Mouse (Mus musculus) adrenal gland, postnatal 10 days (tissue): ENCODE measurements around the gene Sqor. TPM values are rescaled to one million over a fixed set of nuclear protein-coding genes. Genes with fewer than 3 reads are reported as not detected.

Experiments used
- DNase-seq: peaks from one replicate; pipeline ENCODE4 v3.0.0; 2021; ENCODE audit warnings: mixed read lengths
- long read RNA-seq, 2 experiments: library from polyadenylated mRNA; stranded (forward); transcript quantifications; one replicate each; pipeline ENCODE4 v2.0.0; 2021
- total RNA-seq, 2 experiments: library from RNA; stranded (reverse); gene quantifications; 2 replicates each; pipeline ENCODE4 v1.2.3; 2021

Gene Sqor
- total RNA-seq, result 10 to 100 TPM; 45.4 to 59.1 TPM
- long read RNA-seq, experiment 1, transcript Sqor-201 (10 exons, 1,804 nt), result major isoform, 64 of 77 reads
- long read RNA-seq, experiment 1, partial matches to known transcripts, result 10 of 77 reads
- long read RNA-seq, experiment 1, other reads (novel, unspliced or antisense), result 3 of 77 reads
- long read RNA-seq, experiment 2, transcript Sqor-201 (10 exons, 1,804 nt), result major isoform, 23 of 29 reads
- long read RNA-seq, experiment 2, partial matches to known transcripts, result 4 of 29 reads
- long read RNA-seq, experiment 2, other reads (novel, unspliced or antisense), result 2 of 29 reads

DNA sequence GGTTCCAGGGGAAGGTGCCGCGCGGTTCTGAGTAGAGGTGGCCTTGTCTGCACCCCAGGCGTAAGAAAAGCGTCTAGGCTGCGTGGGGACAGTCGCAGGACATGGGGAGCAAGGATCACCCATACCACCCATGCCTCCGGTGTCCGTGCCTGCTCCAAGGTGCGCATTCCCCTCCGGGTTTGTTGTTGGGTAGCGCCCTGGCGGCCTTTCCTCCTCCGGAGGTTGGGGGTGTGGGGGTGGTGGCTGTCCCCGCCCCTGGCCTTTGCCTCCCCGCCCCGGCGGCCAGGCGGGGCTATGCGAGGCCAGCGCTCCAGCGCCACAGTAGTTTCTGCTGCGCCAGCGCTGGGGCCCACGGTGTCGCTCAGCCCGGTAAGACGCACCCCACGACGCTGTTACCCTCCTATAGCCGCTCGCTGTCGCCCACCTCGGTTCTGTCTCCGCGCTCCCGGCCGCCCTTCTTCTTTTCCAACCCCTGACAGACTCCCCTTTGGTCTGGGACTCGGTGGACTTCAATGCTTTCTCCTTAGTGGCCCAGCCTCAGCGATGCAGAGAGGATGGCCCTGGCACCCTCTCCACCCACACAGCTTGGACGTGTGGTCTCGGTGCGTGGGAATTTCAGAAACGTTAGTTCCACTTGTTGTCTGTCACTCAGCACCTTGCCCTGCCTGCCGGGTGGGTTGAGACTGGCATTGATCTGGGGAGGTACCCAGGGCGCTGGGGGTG is at the start of gene Sqor:
Gene Sqor, plus strand, starts transcription at position 167 of the 723 bp plus-strand sequence.
- peak; percentile 90 for DNase-seq

DNA sequence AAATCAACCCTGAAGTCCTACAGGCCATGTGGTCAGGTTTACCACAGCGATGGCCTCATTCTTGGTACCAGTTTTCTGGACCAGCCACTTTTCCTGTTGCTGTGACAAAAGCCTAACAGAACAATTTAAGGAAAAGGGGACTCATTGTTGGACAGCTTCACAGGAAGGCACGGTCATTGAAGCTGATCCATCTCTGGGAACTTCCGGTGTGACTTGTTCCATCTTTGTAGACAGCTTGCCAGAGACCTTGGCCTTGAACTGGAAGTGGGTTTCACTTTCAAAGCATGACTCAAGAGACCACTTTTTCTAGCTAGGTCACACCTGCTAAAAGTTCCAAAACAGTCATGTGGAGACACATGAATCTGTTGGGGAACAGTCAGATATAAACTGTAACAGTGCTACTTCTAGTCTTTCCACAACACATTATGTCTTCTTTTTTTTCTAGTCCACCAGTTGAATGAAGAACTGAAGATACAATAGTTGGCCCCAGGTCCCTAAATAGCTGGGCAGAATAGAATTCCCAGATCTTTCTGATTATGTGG is 48.7 kb upstream of the Sqor start:
- no peak for DNase-seq

- no peak for DNase-seq
These were observed 45.8 kb upstream of the Sqor start for GRCm38 (mm10) chr2:122719232-122719631.

DNA sequence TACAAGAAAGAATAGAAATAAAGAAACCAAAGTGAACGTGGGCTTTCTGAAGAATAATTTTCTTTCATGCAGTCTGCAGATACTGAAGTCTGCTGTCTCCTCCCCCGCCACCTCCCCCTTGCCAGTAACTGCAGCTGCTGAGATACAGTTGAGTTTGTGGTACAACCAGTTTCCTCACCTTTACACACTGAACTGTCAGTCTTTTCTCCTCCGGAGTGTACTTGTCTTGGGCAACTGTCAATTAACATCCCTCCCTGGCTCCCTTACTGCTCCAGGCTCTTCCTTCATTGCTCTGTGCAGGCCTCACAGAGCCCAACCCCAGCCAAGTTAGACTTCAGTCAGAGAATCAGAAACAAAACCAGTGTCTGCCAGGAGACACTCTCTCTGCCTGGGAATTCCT is 44.5 kb upstream of the Sqor start:
- DNase-seq, result no peak

DNA sequence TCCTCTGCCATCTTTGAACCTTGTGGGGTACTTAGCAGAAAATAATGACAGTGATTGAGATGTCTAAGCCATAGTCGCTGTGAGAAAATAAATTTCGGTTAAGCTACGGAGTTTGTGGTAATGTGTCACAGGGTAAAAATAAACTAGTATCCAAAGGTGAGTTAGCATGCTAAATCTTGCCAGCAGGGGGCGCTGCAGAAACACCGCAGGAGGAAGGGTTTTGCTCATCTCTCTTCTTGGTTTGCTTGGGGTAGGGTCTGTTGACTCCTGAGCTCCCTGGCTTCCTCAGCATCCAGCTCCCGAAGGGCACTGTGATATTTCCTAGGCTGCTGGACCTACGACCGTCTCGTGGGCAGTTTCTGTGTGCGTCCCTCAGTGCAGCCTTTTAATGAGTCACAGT is 39.4 kb upstream of the Sqor start:
- peak; percentile 70 for DNase-seq

DNA sequence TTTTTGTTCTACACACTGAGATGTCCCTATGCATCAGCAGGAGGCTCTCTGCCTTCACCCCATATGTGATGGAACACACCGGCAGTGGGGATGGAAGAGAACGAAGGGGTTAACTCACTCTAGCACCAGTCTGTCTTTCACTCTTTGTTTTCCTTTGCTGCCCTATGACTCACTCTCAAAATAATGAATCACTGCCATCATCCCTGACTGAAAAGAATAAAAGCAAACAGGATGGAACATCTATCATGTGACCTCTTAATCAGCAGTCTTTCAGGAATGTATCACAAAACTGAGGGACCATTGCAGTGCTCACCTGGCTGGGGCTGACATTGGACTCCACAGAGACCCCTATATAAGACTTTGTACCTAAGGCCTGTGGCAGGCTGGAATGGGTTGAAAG is 33.6 kb upstream of the Sqor start:
- DNase-seq, result no peak

DNA sequence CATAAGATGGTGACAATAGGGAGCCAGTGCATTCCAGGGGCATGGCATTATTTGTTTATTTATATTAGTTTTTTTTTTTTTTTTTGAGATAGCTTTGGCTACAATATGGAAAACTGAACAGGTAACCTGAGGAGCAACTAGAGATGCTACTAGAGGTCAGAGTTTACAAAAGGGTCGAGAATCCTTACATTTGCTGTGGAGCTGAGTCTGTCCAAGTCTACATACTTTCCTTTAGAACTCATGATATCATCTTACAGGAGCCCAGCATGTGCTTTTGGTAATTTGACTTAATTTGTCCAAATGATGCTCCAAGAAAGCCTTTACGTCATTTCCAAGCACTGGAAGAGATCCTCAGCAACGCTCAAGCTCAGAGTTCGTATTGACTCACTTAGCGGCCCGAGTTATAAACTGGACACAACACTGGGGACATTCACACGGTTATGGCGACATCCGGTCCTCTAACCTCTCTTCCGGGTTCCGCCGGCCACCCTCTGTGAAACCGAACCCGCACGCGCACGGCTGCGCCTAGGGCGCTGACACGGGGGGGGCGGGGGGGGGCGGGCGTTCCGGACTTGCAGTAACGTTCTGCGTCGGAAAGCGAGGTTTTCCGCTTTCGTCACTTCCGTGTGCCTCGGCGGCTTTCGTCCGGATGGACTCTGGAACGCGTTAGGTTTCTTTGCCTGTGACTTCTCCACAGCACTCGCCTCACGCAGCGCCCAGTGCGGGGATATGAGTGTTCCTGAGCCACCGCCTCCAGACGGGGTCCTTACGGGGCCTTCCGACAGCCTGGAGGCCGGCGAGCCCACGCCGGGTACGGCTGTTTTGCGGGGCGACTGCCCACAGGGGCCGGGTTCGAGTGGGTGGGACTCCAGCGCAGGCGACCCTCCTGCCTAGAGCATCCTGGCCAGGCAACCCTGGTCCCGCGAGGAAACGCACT is 26.9 kb upstream of the Sqor start, which contains the start of gene Bloc1s6:
Gene Bloc1s6, plus strand, starts transcription at position 610 of the 937 bp plus-strand sequence.
- peak; percentile 93 for DNase-seq

DNA sequence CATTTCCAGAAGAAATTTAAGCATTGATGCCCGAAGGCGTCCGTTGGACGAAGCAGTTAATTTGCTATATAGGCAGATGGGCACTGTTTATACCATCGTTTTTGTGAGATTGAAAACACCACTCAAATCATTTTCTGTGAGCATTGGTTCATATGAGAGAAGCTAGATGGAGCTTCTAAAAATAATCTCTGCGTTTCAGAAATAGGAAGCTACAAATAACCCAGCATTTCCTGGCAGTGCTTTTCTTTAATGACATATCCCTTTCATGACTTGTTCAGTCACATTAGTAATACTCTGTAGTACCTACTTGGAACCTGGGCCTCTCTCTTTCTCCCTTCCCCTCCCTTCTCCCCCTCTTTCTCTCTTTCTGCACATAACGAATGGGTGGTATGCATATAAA is 26.0 kb upstream of the Sqor start:
- no peak for DNase-seq

- DNase-seq, result no peak
These were observed 18.6 kb upstream of the Sqor start for GRCm38 (mm10) chr2:122746461-122746860.

DNA sequence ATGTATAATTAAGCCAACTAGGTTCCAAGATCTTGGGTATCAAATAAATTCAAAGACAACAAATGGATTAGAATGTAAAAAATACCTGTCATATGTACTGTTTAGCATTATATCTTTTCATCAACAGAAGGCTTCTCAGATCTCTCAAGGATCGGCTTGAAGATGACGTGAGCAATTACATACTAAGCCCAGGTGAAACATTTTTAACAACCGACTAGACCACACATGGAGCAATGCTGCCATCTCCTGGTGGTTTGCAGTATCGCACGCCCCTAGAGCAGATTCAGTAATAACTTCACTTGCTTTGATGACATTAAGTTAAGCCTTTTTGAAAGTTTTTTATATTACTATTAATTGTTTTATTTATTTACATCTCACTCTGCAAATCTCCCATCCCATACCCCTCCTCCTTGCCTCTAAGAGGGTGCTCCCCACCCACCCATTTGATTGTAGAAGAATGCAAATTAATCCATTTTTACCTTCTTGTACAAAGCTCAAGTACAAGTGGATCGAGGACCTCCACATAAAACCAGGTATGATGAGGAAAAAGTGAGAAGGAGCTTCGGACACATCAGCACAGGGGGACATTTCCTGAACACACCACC is 11.2 kb upstream of the Sqor start:
- DNase-seq, result peak; percentile 75

DNA sequence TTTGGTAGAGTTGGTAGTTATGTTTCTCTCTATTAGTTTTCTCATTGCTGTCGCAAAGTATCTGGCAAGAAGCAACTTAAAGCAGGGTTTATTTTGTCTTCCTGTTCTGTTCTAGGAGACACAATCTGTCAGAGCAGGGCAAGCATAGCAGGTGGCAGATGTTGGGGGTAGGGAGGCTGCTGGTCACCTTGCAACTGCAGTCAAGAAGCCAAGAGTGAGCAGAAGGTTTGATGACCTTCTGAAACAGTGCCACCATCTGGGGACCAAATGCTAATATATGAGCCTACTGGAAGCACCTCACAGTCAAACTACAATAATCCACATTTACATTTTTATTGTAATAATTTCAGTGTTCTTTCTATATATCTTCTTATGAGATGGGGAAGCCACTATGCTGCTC is 5.2 kb upstream of the Sqor start:
- no peak for DNase-seq

DNA sequence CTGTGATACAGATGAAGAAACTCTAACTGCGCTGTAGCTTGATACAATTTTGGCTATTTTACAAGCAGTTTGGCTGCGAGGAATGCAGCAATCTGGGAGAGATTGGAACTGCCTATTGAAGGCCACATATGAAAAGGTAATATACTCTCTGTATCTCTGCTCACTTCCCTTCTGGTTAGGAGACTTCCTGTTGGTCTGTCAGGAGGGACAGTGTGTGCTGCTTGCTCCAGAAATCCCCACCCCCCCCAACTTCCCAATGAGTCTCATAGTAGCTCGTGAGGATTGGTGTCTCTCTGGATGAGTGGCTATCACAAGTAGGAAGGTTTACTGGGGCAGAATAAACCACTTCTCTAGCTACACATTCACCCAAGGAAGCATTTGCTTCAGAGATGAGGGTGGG is 2.0 kb upstream of the Sqor start:
- no peak for DNase-seq

DNA sequence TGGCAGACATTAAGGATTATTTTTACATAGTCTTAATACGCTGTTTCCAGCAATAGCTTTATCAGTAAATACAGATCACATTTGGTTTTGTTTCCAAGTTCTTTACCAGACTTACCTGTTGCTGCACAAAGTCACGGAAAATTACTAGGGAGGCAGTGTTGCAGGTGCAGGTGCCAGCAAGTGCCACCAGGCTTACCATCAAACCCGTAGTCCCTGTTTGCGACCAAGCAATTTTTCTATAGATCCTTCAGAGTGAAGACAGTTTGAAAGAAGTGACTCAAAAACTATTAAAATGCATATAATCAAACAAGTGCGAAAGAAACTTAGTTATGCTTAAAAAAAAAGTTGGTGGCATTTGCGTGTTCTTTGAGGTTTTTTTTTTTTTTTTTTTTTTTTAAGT is 511 bp upstream of the Sqor start:
- DNase-seq, result no peak

GRCm38 (mm10) chr2:122765794-122766145 is 733 bp downstream of the Sqor start:
- no peak for DNase-seq

DNA sequence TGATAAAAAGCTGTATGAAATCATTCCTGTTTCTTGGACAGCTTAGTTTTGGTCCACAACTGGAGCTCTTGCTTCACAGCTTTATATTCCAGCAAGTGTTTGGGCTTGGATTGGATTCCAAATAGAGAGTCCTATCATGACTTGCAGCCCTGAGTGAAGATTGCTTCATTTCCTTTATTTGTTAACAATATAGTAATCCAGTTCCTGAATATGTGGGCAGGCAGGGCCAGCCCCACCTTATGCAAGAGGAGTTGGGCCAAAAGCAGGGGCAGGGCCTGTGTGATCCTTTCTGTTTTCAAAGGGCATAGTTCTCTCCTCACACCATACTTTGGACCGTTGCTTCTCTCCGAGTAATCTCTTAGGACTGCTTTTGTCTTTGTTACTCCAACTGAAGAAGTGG is 6.0 kb downstream of the Sqor start:
- no peak for DNase-seq

- no peak for DNase-seq
These were observed 7.9 kb downstream of the Sqor start for GRCm38 (mm10) chr2:122772899-122773298.

DNA sequence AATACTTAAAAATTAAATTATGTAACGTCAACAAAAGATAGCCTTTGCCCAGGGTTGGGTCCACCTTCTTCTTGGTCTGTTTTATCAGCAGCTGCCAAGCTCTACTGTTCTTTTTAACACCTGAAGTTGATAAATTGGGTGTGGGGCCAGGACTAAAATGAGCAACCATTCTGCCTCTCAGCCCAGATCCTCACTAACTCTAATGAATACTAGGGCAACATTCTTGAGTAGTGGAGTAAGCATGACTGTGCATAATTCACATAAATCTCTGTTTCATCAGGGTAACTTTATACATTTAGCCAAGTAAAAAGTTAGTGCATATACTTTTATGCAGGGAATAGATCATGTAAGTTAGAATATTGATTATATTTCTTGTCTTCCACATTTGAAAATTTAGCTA is 10.5 kb downstream of the Sqor start:
- no peak for DNase-seq

DNA sequence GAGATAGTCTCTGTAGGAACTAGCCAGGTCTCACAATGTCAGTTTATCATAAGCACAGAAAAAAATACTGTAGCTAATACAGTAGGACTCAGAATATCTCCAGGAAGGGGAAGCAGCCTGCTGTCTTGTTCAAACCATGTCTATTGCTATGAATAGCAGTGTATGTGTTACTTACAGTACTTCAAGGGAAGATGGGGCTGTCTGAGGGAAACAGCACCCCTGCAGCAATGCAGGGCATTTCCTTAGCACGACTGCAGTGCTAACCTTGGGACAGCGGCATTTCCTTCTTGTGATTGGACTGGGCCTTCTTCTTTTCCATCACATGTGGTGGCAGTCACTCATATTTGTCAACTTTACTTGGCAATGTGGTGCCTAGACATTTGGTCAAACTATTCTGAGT is 11.8 kb downstream of the Sqor start:
- DNase-seq, result no peak

- DNase-seq, result no peak
These were observed 14.9 kb downstream of the Sqor start for GRCm38 (mm10) chr2:122779967-122780366.

DNA sequence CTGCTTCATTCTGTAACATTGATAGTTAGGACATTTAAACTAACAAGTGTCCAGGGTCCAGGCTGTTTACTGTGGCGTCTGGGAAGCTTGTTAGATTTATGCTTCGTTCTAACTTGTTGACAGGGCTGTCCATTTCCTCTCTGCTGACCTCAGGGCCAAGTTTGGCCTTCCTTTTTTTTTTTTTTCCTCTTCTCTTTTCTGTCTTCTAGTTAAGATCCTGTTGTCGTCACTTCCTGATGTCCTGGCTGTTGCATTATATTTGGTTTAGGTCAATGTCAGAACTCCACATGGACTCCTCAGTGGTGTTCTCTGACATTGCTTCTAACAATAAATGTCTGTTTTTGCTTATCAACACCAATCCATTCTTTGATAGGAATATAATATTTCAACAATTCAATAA is 15.4 kb downstream of the Sqor start:
- no peak for DNase-seq

- DNase-seq, result no peak
These were observed 16.7 kb downstream of the Sqor start for GRCm38 (mm10) chr2:122781590-122782356.
